Mouse (Mus musculus) testis, postnatal 14 days (tissue): ENCODE results near the gene R3hdm2.
A peak's percentile ranks its signal among the peaks of the same experiment; 100 is the strongest.

Experiments
- DNase-seq: peaks from one replicate; pipeline ENCODE4 v3.0.0; 2021; ENCODE audit warnings: low spot score

Gene R3hdm2

DNA sequence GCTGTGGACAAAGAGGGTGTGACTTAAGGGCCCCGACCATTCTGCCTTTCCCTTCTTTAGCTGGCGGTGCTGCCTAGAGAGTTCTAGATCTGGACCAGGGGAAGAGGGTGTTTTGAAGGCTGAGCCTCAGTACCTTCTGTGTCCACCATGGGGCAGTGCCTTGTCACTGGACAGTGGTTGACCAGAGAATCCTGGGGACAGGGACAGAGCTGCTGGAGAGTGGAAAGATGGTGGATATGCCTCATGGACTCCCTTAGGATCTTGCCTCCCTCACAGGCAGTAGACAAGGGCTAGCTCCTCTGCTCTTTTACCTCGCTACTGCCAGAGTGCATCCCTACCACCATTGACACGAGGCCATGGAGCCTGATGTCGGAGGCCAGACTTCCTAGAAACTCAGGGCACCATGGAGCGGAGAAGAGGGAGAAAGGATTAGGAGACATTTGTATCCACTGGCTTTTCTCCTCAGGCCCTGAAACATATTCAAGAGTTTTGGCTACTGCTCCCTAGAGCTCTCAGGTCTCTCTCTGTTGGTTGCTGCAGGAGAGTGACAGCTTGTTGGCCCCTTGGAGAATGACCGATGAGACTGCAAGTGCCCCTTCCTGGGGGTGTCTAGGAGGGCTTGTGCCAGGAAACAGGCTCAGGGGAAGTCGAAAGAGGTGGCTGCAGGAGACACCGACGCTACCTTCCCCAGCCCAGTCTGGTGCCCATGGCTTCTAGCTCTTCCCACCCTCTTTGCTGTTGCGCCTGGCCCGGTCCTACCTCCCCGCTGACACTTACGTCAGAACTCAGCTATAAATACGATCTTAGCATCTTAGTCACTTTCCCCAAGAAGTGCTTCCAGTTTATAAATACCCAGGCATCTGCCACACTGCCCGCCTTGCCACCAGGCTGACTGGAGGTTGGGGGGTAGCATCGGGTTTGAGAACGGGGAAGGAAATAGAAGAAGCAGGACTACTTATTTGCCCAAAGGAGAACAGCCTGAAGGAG, 25.9 kb upstream of the R3hdm2 start, which contains the start of gene Inhbe:
TSS of gene Inhbe (minus strand) at position 503 of the 987 bp plus-strand sequence.
- DNase-seq = no peak

DNA sequence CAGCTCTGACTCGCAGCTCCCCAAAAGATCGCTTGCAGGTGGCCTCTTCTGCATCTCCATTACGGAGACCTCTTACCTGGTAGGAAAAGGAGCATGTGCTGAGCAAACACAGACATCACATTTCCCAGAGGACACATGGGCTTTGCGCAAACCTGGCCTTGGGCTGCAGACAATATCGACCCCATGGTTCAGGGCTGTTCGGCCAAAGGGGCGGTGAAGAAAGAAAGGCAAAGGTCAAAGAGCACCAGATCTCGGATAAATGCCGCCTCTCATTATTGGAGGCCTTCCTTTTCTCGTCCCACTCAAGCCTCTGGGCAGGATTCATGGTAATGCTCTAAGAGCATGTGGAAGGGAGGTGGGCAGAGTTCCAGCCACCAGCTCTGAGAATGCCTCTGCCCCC, 24.8 kb upstream of the R3hdm2 start:
- DNase-seq = no peak

GRCm38 (mm10) chr10:127360714-127361113, 19.4 kb upstream of the R3hdm2 start:
- DNase-seq = no peak

- DNase-seq = no peak
These were observed 13.0 kb upstream of the R3hdm2 start for GRCm38 (mm10) chr10:127367116-127367515.

GRCm38 (mm10) chr10:127368273-127368672, 11.9 kb upstream of the R3hdm2 start:
- DNase-seq = no peak

GRCm38 (mm10) chr10:127369834-127370820, 10.0 kb upstream of the R3hdm2 start, which contains the start of gene Inhbc:
Gene Inhbc (minus strand): TSS chr10:127370431.
- DNase-seq = peak; percentile 15

DNA sequence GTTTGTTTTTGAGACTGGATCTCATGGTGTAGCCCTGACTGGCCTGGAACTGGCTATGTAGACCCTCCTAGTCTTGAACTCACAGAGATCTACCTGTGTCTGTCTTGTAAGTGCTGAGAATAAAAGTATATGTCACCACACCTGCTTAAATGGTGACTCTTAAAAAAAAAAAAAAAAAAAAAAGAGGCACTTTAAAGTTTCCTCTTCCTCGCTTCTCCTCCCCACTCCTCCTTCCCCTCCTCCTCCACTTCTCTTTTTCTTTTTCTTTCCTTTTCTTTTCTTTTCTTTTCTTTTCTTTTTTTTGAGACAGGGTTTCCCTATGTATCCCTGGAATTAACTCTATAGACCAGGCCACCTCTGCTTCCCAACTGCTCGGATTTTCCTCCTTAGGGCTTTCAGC, 9.1 kb upstream of the R3hdm2 start:
- DNase-seq = no peak

GRCm38 (mm10) chr10:127377700-127378099, 2.4 kb upstream of the R3hdm2 start:
- no peak for DNase-seq

DNA sequence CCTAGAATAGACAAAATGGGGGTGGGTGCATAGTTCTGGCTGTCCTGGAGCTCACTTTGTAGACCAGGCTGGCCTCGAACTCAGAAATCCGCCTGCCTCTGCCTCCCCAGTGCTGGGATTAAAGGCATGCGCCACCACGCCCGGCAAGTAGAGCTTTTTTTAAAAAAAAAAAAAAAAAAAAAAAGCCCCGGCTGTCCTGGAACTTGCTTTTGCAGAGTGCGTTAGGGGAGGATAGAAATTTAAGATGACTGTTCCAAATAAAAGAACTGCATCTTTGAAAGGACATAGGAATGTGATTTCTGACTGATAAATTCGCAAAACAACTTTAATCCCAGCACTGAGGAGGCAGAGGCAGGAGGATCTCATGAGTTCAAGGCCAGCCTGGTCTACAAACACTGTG, 473 bp upstream of the R3hdm2 start:
- DNase-seq = no peak

- DNase-seq = peak; percentile 74
These were observed 928 bp downstream of the R3hdm2 start for GRCm38 (mm10) chr10:127380767-127381742.

- no peak for DNase-seq
These were observed 1.6 kb downstream of the R3hdm2 start for GRCm38 (mm10) chr10:127381743-127382134.

- no peak for DNase-seq
These were observed 11.6 kb downstream of the R3hdm2 start for GRCm38 (mm10) chr10:127391774-127392173.

DNA sequence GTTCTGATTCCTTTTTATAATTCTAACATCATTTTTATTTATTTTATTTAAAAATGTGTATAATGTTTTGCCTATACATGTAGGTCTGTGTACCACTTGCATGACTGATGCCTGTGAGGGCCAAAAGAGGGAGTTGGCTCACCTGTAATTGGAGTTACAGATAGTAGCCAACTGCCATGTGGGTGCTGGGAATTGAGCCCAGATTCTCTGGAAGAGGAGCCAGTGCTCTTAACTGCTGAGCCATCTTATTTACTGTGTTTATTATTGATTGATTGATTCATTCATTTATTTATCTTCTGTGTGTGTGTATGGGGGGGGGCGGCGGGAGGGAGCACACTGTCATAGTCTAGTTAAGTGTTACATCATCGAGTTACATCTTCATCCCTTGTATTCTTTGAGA, 24.6 kb downstream of the R3hdm2 start:
- DNase-seq = no peak

DNA sequence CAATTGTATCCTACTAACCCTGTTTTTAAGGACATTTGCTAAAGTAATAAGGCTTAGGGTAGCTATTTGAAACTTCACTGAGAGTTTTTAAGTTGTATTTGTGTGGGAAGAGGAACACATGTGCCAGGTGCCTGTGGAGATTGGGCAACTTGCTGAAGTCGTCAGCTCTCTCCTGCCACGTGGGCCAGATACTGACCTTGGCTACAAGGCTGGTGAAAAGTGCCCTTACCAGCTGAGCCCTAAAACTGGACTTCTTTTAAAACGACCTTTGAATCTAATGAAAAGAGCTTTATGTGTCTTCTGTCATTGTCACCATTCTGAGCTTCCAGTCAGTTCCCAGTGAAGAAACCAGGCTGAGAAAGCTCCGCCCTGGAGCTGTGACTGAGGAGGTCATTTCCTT, 27.3 kb downstream of the R3hdm2 start:
- DNase-seq = no peak

DNA sequence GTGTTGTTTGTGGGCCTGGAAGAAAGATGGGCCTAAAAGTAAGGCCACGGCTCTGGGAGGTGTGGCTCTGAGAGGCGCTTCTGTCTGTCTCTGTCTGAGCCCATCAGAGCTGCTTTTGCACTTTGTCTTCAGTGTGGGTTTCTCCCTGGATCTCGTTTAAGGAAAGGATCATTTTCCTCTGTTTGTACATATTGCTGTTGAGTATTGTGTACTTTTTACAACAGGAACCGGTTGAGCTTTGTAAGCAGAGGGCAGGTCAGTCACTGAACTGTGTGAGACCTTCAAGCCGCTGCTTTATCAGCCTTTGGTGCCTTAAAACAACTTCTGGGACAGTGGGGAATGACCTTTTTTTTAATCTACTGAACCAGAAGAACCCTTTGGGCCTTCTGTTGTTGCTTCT, 32.0 kb downstream of the R3hdm2 start:
- no peak for DNase-seq

- DNase-seq = no peak
These were observed 32.6 kb downstream of the R3hdm2 start for GRCm38 (mm10) chr10:127412776-127413175.

DNA sequence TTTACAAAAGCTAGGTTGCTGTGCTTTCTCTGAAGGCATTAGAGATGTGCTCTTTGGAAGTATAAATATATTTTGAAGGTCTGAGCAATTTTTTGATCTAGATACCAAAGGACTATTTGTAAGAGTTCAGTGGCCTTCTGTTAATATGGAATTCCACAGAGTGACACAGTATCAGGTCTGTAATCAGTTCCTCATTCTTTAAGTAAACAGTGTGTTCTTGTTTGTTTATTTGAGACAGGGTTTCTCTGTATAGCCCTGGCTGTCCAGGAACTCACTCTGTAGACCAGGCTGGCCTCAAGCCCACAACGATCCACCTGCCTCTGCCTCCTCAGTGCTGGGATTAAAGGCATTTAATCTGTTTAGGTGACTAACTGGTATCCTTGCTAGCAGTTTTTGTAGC, 33.5 kb downstream of the R3hdm2 start:
- no peak for DNase-seq

DNA sequence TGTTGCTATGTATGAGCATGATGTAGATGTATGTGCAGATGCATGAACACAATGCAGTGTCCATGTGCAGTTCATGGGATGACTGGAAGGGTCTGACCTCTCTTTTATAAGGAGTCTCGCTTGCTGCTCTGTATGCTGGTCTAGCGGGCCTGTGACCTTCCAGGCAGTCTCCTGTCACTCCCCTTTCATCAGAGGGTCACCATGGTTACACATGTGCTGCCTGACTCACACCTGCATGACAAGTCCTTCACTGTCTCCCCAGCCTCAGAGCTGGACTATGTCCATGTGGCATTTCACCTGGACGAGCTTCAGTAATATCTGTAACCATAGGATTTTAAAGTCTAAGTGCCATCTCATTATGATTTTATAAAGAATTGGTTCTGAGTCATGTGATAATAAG, 34.0 kb downstream of the R3hdm2 start:
- no peak for DNase-seq

GRCm38 (mm10) chr10:127420131-127420530, 40.0 kb downstream of the R3hdm2 start:
- DNase-seq = no peak

DNA sequence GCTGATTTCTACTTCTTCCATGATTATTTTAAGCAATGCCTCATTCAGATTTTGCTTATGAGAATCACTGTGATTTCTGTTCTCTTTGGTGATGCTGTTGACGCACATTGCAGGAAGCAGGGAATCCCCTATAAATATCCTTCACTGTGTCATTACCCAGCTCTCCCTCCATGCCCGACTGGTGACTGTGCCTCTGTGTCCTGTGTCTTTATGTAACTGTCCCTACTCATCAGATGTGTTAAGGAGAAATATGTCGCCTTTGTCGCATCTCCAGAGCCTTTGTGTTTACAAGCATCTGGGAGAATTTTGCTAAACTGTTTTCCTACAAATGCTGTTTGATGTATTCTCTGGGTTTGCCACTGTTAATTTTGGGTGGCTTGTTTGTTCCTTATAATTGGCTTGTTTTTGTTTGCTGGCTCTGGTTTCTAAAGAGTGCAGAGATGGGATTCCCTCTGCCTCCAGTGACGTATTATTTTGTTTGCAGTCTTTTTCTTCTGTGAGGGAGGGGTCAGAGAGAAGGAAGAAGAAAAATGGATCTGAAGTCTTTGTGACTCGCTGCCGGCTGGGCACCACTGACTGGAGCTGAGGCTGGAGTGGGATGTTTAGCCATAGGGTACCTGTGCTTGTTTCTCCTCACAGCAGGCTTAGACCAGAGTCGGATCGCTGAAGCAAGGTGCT, 40.7 kb downstream of the R3hdm2 start:
- DNase-seq = no peak

DNA sequence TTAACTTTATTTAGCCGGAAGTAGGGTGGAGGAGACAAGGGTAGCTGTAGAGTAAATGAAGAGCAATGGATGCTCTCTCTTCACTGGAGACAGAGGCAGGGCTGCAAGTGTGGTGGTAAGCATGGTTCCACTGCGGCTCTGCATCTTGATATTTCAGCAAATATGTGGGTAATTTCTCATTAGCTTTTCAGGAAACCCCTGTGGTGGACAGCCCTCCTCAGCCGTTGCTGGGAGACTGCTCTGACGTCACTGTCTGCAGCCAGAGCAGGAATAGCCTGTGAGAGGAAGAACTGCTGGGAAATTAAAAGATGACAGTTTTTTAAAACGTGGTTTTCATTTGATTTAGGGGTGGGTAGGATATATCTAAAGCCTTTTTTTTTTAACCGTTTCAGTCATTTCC, 41.9 kb downstream of the R3hdm2 start:
- DNase-seq = no peak
